Mouse (Mus musculus) embryonic fibroblast, embryonic 13.5 days (primary cell): ENCODE measurements at regions not wholly inside any gene's neighbourhood (a gene's known extent, or its start where the extent isn't known, plus 50 kb on each side); places are given as distances from the start of the nearest gene placed in this dataset.
"Not testable (repeated sequence)": the region's sequence is repeated elsewhere in the genome, so short reads cannot be mapped to it uniquely, and the experiment has no call there.

Experiments
- H3K27ac ChIP-seq: 2 replicates; pipeline ENCODE4 v1.5.1; 2012; ENCODE audit warnings: low read length, control low read depth, inconsistent platforms; ENCODE audit not compliant: insufficient read depth
- H3K4me1 ChIP-seq: 2 replicates; pipeline ENCODE4 v1.6.1; 2011; ENCODE audit warnings: low read length; ENCODE audit not compliant: control insufficient read depth, insufficient read depth
- H3K4me3 ChIP-seq: 2 replicates; pipeline ENCODE4 v1.5.1; 2011; ENCODE audit warnings: mild to moderate bottlenecking, control low read depth, low read length; ENCODE audit not compliant: insufficient read depth
- CTCF ChIP-seq: IDR thresholded peaks from 2 replicates; pipeline ENCODE4 v1.5.1; 2011; ENCODE audit warnings: mild to moderate bottlenecking, control low read depth, low read length, moderate library complexity, borderline replicate concordance; ENCODE audit not compliant: insufficient read depth
- POLR2A ChIP-seq: IDR thresholded peaks from 2 replicates; pipeline ENCODE4 v1.6.1; 2011; ENCODE audit warnings: low read depth, mild to moderate bottlenecking, control low read depth, low read length, moderate library complexity

- Histone ChIP-seq H3K4me1 (no peaks in the 10 kb centered on the region), H3K27ac (peak overlapping the region; percentile 21), H3K4me3 (no peak overlapping the region)
- TF ChIP-seq POLR2A (no peak), CTCF (no peak)
These were observed 81.0 kb downstream of the Btg1 start for GRCm38 (mm10) chr10:96697781-96698180.

- Histone ChIP-seq H3K27ac (no peak overlapping the region), H3K4me3 (no peak overlapping the region), H3K4me1 (no peaks in the 10 kb centered on the region)
- no peak for TF ChIP-seq POLR2A
- no peak for TF ChIP-seq CTCF
These were observed 89.8 kb downstream of the Btg1 start for GRCm38 (mm10) chr10:96706656-96707055.

GRCm38 (mm10) chr10:96708471-96708870, 91.7 kb downstream of the Btg1 start:
- H3K4me1 ChIP-seq: no peaks in the 10 kb centered on the region
- no peak overlapping the region for H3K4me3 ChIP-seq
- H3K27ac ChIP-seq: no peak overlapping the region
- no peak for TF ChIP-seq CTCF
- no peak for TF ChIP-seq POLR2A

GRCm38 (mm10) chr10:96709698-96710356, 93.0 kb downstream of the Btg1 start:
- Histone ChIP-seq H3K4me1 (no peaks in the 10 kb centered on the region), H3K27ac (no peak overlapping the region), H3K4me3 (no peak overlapping the region)
- no peak for TF ChIP-seq CTCF
- TF ChIP-seq POLR2A: no peak

- no peak overlapping the region for H3K27ac ChIP-seq
- TF ChIP-seq POLR2A (no peak), CTCF (no peak)
- no peaks in the 10 kb centered on the region for H3K4me1 ChIP-seq
- H3K4me3 ChIP-seq: no peak overlapping the region
These were observed 95.2 kb downstream of the Btg1 start for GRCm38 (mm10) chr10:96711993-96712392.

GRCm38 (mm10) chr10:96714702-96715101, 97.9 kb downstream of the Btg1 start:
- no peak overlapping the region for H3K4me3 ChIP-seq
- TF ChIP-seq CTCF (no peak), POLR2A (no peak)
- H3K4me1 ChIP-seq: no peaks in the 10 kb centered on the region
- H3K27ac ChIP-seq: no peak overlapping the region

- Histone ChIP-seq H3K4me3 (no peak overlapping the region), H3K4me1 (no peaks in the 10 kb centered on the region), H3K27ac (no peak overlapping the region)
- TF ChIP-seq CTCF (no peak), POLR2A (no peak)
These were observed 100.5 kb downstream of the Btg1 start for GRCm38 (mm10) chr10:96717281-96717680.

GRCm38 (mm10) chr10:96718706-96719105, 101.9 kb downstream of the Btg1 start:
- not testable (repeated sequence) for H3K4me1 ChIP-seq, H3K27ac ChIP-seq, H3K4me3 ChIP-seq

GRCm38 (mm10) chr10:96720281-96720711, 103.5 kb downstream of the Btg1 start:
- Histone ChIP-seq H3K4me1 (no peaks in the 10 kb centered on the region), H3K27ac (no peak overlapping the region), H3K4me3 (no peak overlapping the region)
- no peak for TF ChIP-seq CTCF
- TF ChIP-seq POLR2A: no peak

- H3K4me1 ChIP-seq: no peaks in the 10 kb centered on the region
- TF ChIP-seq POLR2A (no peak), CTCF (no peak)
- no peak overlapping the region for H3K4me3 ChIP-seq
- H3K27ac ChIP-seq: no peak overlapping the region
These were observed 104.3 kb downstream of the Btg1 start for GRCm38 (mm10) chr10:96720956-96721688.

GRCm38 (mm10) chr10:96722491-96722890, 105.7 kb downstream of the Btg1 start:
- H3K4me3 ChIP-seq: no peak overlapping the region
- H3K4me1 ChIP-seq: no peaks in the 10 kb centered on the region
- no peak overlapping the region for H3K27ac ChIP-seq
- TF ChIP-seq POLR2A (0 out of 2 replicates have a peak, but pooled peaks have one; percentile 22), CTCF (no peak)
